Mouse (Mus musculus): ENCODE measurements around the gene Cbr4.

Cbr4 gene

DNA sequence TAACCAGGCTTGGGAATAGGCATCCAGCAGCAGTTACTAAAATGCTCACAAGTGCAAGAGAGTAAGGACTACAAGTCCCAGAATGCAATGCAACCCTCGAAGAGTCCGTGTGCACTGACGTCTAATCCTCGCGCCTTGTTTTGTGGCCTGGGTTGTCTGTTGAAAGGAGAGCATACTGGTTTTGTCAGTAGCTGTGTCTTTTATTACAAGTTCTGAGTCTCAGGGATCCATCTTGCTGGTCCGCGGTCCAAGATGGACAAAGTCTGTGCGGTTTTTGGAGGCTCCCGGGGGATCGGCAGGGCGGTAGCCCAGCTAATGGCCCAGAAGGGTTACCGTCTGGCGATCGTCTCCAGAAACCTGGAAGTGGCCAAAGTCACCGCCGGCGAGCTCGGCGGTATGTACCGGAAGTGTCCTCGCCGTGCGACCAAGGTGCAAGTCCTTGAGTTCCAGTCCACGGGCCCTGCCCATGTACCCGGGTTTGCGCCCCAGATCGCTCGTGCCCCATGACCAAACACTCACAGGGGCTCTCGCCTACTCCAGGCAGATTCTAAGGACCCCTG, at the start of gene Cbr4:
Cbr4 (plus strand) TSS at position 138 of the 560 bp plus-strand sequence.
- DNase-seq, result peak; percentile 95

- peak; percentile 20 for DNase-seq
Observed at GRCm38 (mm10) chr8:61442988-61443387, 44.5 kb upstream of the Cbr4 start.

DNA sequence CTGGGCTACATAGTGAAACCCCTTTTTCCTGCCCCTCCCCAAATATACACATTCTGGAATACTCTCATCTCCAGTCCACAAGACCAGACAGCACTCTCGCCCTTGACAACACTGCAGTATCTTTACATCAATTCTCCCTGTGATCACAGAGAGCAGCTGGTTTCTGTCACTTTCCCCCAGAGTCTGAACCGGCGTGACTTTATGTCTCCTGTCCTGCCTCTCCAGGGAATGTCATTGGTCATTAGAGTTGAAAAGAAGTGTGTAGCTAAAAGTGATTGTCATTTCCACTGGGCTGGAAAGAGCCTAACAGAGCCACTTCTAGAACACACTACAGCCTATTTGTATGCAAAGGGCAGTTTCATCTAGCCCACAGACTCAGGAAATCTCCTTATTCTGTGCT, 43.2 kb upstream of the Cbr4 start:
- DNase-seq, result no peak

- DNase-seq, result no peak
Observed at GRCm38 (mm10) chr8:61446329-61446728, 41.2 kb upstream of the Cbr4 start.

GRCm38 (mm10) chr8:61448100-61448499, 39.4 kb upstream of the Cbr4 start:
- DNase-seq, result no peak

GRCm38 (mm10) chr8:61448881-61449280, 38.7 kb upstream of the Cbr4 start:
- DNase-seq, result no peak

- no peak for DNase-seq
Observed at GRCm38 (mm10) chr8:61450916-61451575, 36.5 kb upstream of the Cbr4 start.

DNA sequence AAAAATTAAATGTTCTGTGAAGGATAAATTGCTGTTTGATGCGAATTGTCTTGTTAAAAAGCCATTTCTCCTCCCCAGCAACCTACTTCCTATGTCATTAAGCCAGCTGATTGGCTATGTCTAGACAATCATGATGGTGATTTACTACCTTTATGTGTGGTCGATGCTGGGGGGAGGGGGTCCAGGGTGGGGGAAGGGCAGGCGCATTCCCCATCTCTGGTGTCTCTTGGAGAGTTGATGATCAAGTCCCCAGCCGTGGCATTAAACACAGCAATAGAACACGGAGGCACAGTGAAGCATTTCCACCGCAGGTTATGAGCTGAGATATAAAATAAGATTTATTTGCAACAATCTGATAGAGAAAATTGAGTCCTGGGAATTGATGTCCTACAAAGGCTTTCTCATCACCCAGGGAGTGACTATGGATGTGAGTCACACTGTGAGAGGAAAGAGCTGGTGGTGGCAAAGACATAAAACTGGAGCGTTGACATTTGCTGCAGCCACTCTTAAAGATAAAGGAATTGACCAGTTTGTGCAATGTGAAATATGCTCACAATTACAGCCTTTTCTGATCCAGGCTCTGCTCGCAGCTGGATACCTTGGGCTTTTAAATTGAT, 35.7 kb upstream of the Cbr4 start:
- DNase-seq, result no peak

- no peak for DNase-seq
Observed at GRCm38 (mm10) chr8:61459763-61460162, 27.8 kb upstream of the Cbr4 start.

GRCm38 (mm10) chr8:61462221-61462620, 25.3 kb upstream of the Cbr4 start:
- no peak for DNase-seq

DNA sequence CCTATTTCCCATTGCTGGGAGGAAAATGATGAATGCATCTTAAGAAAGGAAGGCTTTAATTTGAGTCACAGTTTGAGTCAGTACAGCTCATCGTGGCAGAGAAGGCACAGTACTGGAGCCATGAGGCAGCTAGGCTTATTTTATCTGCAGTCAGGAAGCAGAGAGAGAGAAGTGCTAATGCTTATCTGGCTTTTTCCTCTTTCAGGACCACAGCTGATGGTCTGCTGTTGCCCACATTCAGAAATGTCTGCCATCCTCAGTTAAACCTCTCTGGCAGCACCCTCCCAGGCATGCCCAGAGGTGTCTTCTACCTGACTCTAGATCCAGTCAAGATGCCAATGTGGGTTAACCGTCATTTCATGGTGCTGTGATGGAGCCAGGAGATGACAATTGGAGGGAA, 23.1 kb upstream of the Cbr4 start:
- DNase-seq, result no peak

GRCm38 (mm10) chr8:61466696-61467552, 20.6 kb upstream of the Cbr4 start:
- DNase-seq, result no peak

- DNase-seq, result no peak
Observed at GRCm38 (mm10) chr8:61467553-61467815, 20.1 kb upstream of the Cbr4 start.

- DNase-seq, result no peak
Observed at GRCm38 (mm10) chr8:61470213-61470612, 17.3 kb upstream of the Cbr4 start.

DNA sequence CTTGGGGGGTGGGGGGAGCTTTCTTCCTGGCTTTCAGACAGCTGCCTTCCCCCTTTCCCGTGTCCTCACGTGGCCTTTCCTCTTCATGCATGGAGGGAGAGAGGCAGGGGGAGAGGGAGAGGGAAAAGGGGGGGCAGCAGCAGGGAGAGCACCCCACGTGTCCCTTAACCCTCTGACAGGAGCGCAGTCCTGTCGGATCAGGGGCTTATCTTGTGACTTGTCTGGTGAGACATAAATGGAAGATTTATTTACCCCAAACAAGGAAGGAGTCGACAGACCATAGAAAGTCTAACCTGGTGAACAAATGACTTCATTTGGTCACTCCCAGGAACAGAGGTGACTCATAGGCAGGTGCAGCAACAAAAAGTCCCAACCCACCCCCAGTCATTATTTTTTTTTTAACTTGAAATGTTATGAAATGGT, 12.3 kb upstream of the Cbr4 start:
- DNase-seq, result no peak

DNA sequence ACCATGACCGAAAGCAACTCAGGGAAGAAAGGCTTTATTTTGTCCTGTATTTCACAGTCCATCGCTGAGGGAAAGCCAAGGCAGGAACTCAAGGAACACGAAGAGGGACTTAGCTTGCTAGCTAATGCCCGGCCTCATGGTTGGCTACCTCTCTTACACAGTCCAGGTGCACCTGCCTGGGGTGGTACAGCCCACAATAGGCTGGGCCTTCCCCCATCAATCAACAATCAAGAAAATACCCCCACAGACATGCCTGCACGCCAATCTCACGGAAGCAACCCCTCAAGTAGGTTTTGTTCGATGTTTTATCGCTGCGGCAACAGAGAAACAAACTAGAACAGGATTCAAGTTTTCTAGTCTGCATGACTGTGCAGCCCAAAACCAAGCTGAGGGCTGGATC, 11.4 kb upstream of the Cbr4 start:
- no peak for DNase-seq

DNA sequence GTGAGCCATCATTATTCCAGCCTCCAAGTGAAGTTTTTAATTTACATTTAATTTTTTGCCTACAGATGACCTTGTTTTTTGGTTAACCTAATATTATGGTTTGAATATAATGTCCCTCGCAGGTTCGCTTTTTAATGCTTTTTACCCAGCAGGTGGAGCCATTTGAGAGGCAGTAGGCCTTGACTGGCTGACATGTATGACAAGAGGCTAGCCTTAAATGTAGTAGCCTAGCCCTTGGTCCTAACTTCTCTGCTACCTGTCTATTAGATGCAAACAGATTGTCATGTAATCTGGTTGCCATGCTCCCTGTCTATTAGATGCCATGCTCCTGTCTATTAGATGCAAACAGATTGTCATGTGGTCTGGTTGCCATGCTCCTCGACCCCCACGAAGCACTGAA, 9.4 kb upstream of the Cbr4 start:
- no peak for DNase-seq

DNA sequence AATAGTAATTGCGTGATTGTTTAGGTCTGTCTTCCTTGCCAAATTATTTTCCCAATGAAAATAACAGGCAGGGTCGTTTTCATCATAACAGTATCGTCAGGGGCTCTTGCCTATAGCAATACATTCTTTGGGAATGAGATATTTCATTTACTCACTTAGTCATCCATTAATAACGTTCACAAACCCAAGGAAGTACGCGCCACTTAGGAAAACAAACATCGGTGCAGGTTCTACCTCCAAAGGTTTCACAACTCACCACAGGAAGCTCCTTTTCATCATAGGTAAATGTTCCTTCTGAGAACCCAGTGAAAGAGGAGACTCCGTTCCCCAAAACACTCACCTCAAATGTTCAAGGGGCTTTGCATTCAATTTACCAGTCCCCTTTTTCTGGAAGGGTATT, 8.7 kb upstream of the Cbr4 start:
- no peak for DNase-seq

DNA sequence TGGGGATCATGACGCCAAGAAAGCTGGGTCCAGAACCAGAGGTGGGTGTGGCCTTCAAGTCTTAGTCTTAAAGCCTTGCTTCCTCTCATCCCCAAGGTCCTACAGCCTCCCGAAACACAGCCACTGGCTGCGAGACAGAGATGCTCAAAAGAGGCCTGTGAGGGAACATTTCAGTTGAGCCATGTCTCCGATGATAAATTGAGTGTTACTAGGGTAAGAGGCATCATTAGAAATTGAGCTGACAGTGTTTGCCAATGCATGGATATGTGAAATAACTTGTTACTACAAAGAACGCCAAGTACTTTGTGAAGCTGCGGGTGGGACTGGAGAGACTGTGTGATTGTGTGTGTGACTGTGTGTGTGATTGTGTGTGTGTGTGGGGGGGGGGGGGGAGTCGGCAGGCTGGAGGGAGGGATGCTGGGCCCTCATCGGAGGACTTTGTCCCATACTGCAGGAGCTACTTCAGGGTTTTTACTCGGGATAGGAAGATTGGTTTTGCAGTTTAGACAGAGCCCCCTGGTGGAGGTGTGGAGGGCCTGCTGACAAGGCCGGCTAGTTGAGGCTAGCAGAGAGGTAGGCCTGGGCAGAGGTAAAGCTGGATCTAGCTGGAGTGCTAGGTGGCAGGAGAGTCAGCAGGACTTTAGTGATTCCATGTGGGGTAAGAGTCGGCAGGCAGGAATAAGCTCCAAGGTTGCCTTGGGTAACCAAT, 7.9 kb upstream of the Cbr4 start:
- DNase-seq, result peak; percentile 84

DNA sequence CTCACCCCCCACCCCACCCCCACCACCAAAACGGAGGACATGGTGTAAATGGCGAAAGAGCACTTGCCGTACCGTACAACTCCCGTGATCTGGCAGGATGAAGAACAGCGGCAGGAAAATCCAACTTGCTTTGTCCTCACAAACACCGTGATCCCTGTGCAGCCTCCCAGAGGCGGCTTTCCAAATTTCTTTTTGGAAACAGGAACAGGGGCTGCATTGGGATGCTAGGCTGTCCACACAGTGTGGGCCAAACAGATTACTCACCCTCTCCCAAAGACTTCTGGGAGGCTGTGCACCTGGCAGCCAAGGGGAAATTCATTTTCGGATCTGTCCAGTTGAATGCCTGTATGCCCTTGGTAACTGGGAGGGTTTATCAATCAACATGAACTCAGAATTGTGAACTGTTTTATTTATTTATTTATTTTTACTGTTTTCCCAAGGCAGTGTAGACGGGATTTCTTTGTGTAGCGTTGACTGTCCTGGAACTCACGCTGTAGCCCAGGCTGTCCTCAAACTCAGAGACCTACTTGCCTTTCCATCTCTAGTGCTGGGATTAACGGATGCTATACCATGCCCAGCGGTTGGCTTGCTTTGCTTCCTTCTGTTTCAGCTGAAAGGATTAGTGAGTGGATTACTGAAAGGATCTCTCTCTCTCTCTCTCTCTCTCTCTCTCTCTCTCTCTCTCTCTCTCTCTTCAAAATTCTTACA, 7.1 kb upstream of the Cbr4 start:
- DNase-seq, result no peak

DNA sequence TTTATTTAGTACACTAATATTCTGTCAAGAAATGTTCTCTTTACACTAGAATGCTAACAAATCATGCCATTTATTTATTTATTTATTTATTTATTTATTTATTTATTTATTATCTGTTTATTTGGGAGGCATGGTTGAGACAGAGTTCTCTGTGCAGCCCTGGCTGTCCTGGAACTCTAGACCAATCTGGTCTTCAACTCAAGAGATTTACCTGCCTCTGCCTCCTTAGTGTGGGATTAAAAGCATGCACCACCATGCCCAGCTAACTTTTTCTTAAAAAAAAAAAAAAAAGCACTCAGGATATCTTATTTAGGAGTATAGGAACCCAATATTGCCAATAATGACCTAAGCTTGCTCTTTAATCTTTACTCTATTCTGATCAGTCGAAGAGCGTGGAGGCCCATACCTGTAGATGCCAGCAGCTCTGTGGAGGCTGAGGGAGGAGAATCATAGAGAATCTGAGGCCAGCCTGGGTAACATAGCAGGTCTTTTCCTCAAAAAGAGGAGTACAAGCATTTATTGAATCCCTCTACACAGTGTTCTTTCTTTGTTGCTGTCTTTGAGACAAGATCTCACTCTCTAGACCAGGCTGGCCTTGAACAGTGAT, 508 bp upstream of the Cbr4 start:
- DNase-seq, result no peak

- no peak for DNase-seq
Observed at GRCm38 (mm10) chr8:61488631-61489030, 1.1 kb downstream of the Cbr4 start.

Data from kidney, adult 9 months (tissue).